Mouse (Mus musculus) ovary, postnatal 36 days (tissue): Measurements from ENCODE around the gene Rpp25.

Source experiments
- DNase-seq: peaks from one replicate; pipeline ENCODE4 v3.0.0; 2022; ENCODE audit warnings: low spot score, mixed read lengths

The Rpp25 gene

GRCm38 (mm10) chr9:57521056-57521911, 17.5 kb downstream of the Rpp25 start, which contains the start of gene Cox5a:
Gene Cox5a, plus strand, starts transcription at chr9:57521274.
- DNase-seq: peak; percentile 93

- DNase-seq: no peak
These were observed 18.5 kb downstream of the Rpp25 start for GRCm38 (mm10) chr9:57522114-57522860.

GRCm38 (mm10) chr9:57522861-57523246, 19.0 kb downstream of the Rpp25 start:
- DNase-seq: no peak

GRCm38 (mm10) chr9:57523754-57524153, 19.9 kb downstream of the Rpp25 start:
- DNase-seq: no peak

- no peak for DNase-seq
These were observed 20.6 kb downstream of the Rpp25 start for GRCm38 (mm10) chr9:57524439-57524838.

- no peak for DNase-seq
These were observed 21.7 kb downstream of the Rpp25 start for GRCm38 (mm10) chr9:57525516-57525915.

GRCm38 (mm10) chr9:57526435-57526834, 22.6 kb downstream of the Rpp25 start:
- no peak for DNase-seq

- DNase-seq: no peak
These were observed 28.1 kb downstream of the Rpp25 start for GRCm38 (mm10) chr9:57531946-57532345.

GRCm38 (mm10) chr9:57536362-57536761, 32.5 kb downstream of the Rpp25 start:
- DNase-seq: no peak

GRCm38 (mm10) chr9:57537044-57537727, 33.4 kb downstream of the Rpp25 start, which contains the start of gene Fam219b:
Gene Fam219b, plus strand, starts transcription at chr9:57537528.
- DNase-seq: peak; percentile 88

- no peak for DNase-seq
These were observed 33.9 kb downstream of the Rpp25 start for GRCm38 (mm10) chr9:57537728-57538181.

- DNase-seq: no peak
These were observed 35.7 kb downstream of the Rpp25 start for GRCm38 (mm10) chr9:57539550-57539949.

- DNase-seq: no peak
These were observed 37.5 kb downstream of the Rpp25 start for GRCm38 (mm10) chr9:57541312-57541711.

- DNase-seq: no peak
These were observed 40.1 kb downstream of the Rpp25 start for GRCm38 (mm10) chr9:57543951-57544350.

- peak; percentile 59 for DNase-seq
These were observed 43.5 kb downstream of the Rpp25 start for GRCm38 (mm10) chr9:57547287-57547686.

GRCm38 (mm10) chr9:57547869-57548268, 44.0 kb downstream of the Rpp25 start:
- DNase-seq: no peak

- DNase-seq: no peak
These were observed 45.4 kb downstream of the Rpp25 start for GRCm38 (mm10) chr9:57549186-57549585.

GRCm38 (mm10) chr9:57550126-57550862, 46.5 kb downstream of the Rpp25 start:
- DNase-seq: no peak

GRCm38 (mm10) chr9:57552139-57552887, 48.5 kb downstream of the Rpp25 start, which contains the start of gene Mpi:
Gene Mpi, minus strand, starts transcription at chr9:57552763.
- peak; percentile 72 for DNase-seq

GRCm38 (mm10) chr9:57553119-57553518, 49.3 kb downstream of the Rpp25 start:
- DNase-seq: no peak

GRCm38 (mm10) chr9:57554753-57555152, 50.9 kb downstream of the Rpp25 start:
- DNase-seq: no peak
